ENCODE assay signal across 8 mouse cellular contexts in genomic region chr6:115838161-115838597, GRCm38 (mm10). TPM values are rescaled to one million over a fixed set of nuclear protein-coding genes. Genes with fewer than 3 reads are reported as not detected.
DNase-seq lines count a peak whose midpoint lies in the region; ATAC-seq and TF ChIP-seq lines count a peak whose summit lies in the region.

Efcab12 (minus strand) TSS chr6:115838412.

- no peaks in the 10 kb centered on the region for H3K27me3 ChIP-seq in heart, embryonic 10.5 days (ENCODE audit: insufficient read depth, poor library complexity, severe bottlenecking)
- H3K27me3 ChIP-seq in limb, embryonic 12.5 days, result no peaks in the 10 kb centered on the region
- no peaks in the 10 kb centered on the region for H3K27me3 ChIP-seq in midbrain, embryonic 13.5 days
- H3K27me3 ChIP-seq in splenic B cell, adult 2 months (ENCODE audit: control insufficient read depth, insufficient read depth, low read length, poor library complexity, severe bottlenecking), result no peaks in the 10 kb centered on the region

- 1% methylated on average over 19 of the region's 19 CpGs for WGBS in heart, embryonic 10.5 days
- WGBS in limb, embryonic 12.5 days, result 4% methylated on average over 19 of the region's 19 CpGs
- WGBS in midbrain, embryonic 13.5 days, result under 1% methylated on average over 19 of the region's 19 CpGs

- H3K4me3 ChIP-seq in embryonic fibroblast, embryonic 13.5 days (ENCODE audit: insufficient read depth, low read length), result peak within 1 kb of the TSS; percentile 3; the same call in 1 of the 2 replicates
- H3K4me3 ChIP-seq in heart, embryonic 10.5 days, result peak within 1 kb of the TSS; percentile 60
- peak within 1 kb of the TSS; percentile 29 for H3K4me3 ChIP-seq in limb, embryonic 12.5 days (replicated peaks)
- H3K4me3 ChIP-seq in midbrain, embryonic 13.5 days (replicated peaks), result peak within 1 kb of the TSS; percentile 39

- DNase-seq in spleen, postnatal 36 days (ENCODE audit: low spot score in 2 of 2), result peak; percentile 64
- DNase-seq in spleen, adult 18-20 months, result no peak
- DNase-seq in heart, embryonic 10.5 days (ENCODE audit: low spot score), result peak; percentile 94
- peak; percentile 85 for DNase-seq in kidney, adult 9 months
- DNase-seq in splenic B cell, adult 2 months (ENCODE audit: low read depth, low spot score), result peak; percentile 44

- H3K9me3 ChIP-seq in heart, embryonic 10.5 days, result no peaks in the 10 kb centered on the region
- H3K9me3 ChIP-seq in limb, embryonic 12.5 days, result no peaks in the 10 kb centered on the region
- H3K9me3 ChIP-seq in midbrain, embryonic 13.5 days, result no peaks in the 10 kb centered on the region

- peak; percentile 67 for ATAC-seq in limb, embryonic 12.5 days (ENCODE audit: insufficient number of reproducible peaks, insufficient read depth, low FRiP score, low TSS enrichment, low read depth)
- ATAC-seq in midbrain, embryonic 13.5 days, result peak; percentile 96

- peak within 1 kb of the TSS; percentile 1; the same call in 1 of the 2 replicates for H3K9ac ChIP-seq in limb, embryonic 12.5 days (replicated peaks)
- H3K9ac ChIP-seq in midbrain, embryonic 13.5 days (replicated peaks), result peak within 1 kb of the TSS; percentile 48

- H3K27ac ChIP-seq in embryonic fibroblast, embryonic 13.5 days (ENCODE audit: insufficient read depth, low read length), result no peak within 1 kb of the TSS
- H3K27ac ChIP-seq in heart, embryonic 10.5 days, result peak within 1 kb of the TSS; percentile 76
- no peak within 1 kb of the TSS for H3K27ac ChIP-seq in limb, embryonic 12.5 days
- H3K27ac ChIP-seq in midbrain, embryonic 13.5 days, result peak within 1 kb of the TSS; percentile 48; the same call in 1 of the 2 replicates

- H3K4me2 ChIP-seq in limb, embryonic 12.5 days, result peak within 1 kb of the TSS; percentile 59
- peak within 1 kb of the TSS; percentile 64 for H3K4me2 ChIP-seq in midbrain, embryonic 13.5 days (replicated peaks)

- peaks cover 19% of the 10 kb centered on the region for H3K36me3 ChIP-seq in heart, embryonic 10.5 days
- peaks cover 23% of the 10 kb centered on the region for H3K36me3 ChIP-seq in limb, embryonic 12.5 days
- H3K36me3 ChIP-seq in midbrain, embryonic 13.5 days, result peaks cover 6% of the 10 kb centered on the region; the same call in 1 of the 2 replicates
- H3K36me3 ChIP-seq in splenic B cell, adult 2 months (ENCODE audit: control insufficient read depth, insufficient read depth, low read length, poor library complexity, severe bottlenecking), result no peaks in the 10 kb centered on the region

- no peak for TF ChIP-seq CTCF in embryonic fibroblast, embryonic 13.5 days (IDR thresholded peaks at IDR 0.05; ENCODE audit: borderline replicate concordance, insufficient read depth, low read length)

- TF ChIP-seq POLR2A in embryonic fibroblast, embryonic 13.5 days (IDR thresholded peaks at IDR 0.05; ENCODE audit: low read depth, low read length), result 0 out of 2 replicates have a peak, but pooled peaks have one; percentile 27

- H3K4me1 ChIP-seq in embryonic fibroblast, embryonic 13.5 days (ENCODE audit: control insufficient read depth, insufficient read depth, low read length), result no peaks in the 10 kb centered on the region
- H3K4me1 ChIP-seq in heart, embryonic 10.5 days, result peaks cover 20% of the 10 kb centered on the region
- peaks cover 11% of the 10 kb centered on the region for H3K4me1 ChIP-seq in limb, embryonic 12.5 days (replicated peaks)
- peaks cover 9% of the 10 kb centered on the region for H3K4me1 ChIP-seq in midbrain, embryonic 13.5 days (replicated peaks)

RNA-seq across cellular contexts. Expression of gene Efcab12, which starts in this region (rescaled TPM):
- polyA plus RNA-seq in embryonic fibroblast, embryonic 13.5 days (2011; ENCODE audit: insufficient read length, low read depth, missing spikeins), result 0.19 and 0.20 TPM in 2 replicates
- polyA plus RNA-seq in heart, embryonic 10.5 days (2016; fragmentation: Nextera tagmentation; extraction: Ambion mirVana), result 0.46 and 0.74 TPM in 2 replicates
- polyA plus RNA-seq in limb, embryonic 12.5 days (2016; fragmentation: Nextera tagmentation; extraction: Ambion mirVana), result 0.45 and 0.51 TPM in 2 replicates
- 2.2 and 3.2 TPM in 2 replicates for polyA plus RNA-seq in midbrain, embryonic 13.5 days (2015; fragmentation: Nextera tagmentation; extraction: Ambion mirVana)

Comparison
In these comparisons a context has a peak if more than half of its experiments do, and no peak if none do; other contexts are left out.
1. DNase-seq: peak in spleen, postnatal 36 days (2 of 2), kidney, adult 9 months (single experiment) and splenic B cell, adult 2 months (single experiment); none in spleen, adult 18-20 months (0 of 2).
2. Peak in DNase-seq, H3K4me3 ChIP-seq and H3K27ac ChIP-seq in heart, embryonic 10.5 days; RNA of the gene not detected or under 1 TPM.
3. Peak in ATAC-seq, H3K4me3 ChIP-seq, H3K9ac ChIP-seq and H3K4me2 ChIP-seq in limb, embryonic 12.5 days; RNA of the gene not detected or under 1 TPM.
4. H3K4me3 ChIP-seq: peak in every context shown above with its lines; median percentile 60 in heart, embryonic 10.5 days; 39 in midbrain, embryonic 13.5 days; 29 in limb, embryonic 12.5 days; 3 in embryonic fibroblast, embryonic 13.5 days.